Mouse (Mus musculus) embryonic fibroblast, embryonic 13.5 days (primary cell): Measurements from ENCODE around the gene Clpx.

Source experiments
- CTCF ChIP-seq: IDR thresholded peaks from 2 replicates; pipeline ENCODE4 v1.5.1; 2011; ENCODE audit warnings: mild to moderate bottlenecking, control low read depth, low read length, moderate library complexity, borderline replicate concordance; ENCODE audit not compliant: insufficient read depth
- POLR2A ChIP-seq: IDR thresholded peaks from 2 replicates; pipeline ENCODE4 v1.6.1; 2011; ENCODE audit warnings: low read depth, mild to moderate bottlenecking, control low read depth, low read length, moderate library complexity

GRCm38 (mm10) chr9:65273873-65274272 lies 20.2 kb upstream of the Clpx start:
- TF ChIP-seq POLR2A, result no peak
- TF ChIP-seq CTCF, result no peak
